Comparison of ENCODE assay signal across 12 mouse cellular contexts in the genomic region with DNA sequence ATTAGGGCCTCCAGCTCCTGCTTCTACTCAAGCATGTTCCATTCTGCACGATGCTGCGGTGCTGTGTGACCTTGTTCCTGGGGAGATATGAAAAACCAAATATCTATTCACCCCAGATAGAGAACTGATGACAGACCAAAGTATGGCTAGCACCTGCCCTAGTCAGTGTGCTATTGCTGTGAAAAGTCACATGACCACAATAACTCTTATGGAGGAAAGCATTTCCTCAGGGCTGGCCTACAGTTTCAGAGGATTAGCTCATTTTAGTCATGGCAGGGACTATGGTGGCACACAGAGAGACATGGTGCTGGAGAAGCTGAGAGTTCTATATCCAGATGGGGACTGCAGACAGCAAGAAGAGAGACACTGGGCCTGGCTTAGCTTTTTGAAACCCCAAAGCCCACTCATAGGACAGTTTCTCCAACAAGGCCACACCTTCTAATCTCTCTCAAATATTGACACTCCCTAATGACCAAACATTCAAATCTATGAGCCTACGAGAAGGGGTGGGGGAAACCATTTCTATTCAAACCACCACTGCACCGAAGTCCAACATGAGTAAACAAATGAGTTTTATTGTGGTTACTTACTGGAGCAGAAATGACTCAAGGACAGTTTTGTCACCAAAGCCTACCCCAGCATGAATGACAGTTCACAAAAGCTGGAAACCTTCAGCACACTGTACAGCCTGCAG.
"Had no signal": no experiment of that assay in that cellular context is flagged by ENCODE, and none has a peak within 500 bp of the region (broad histone marks: within the 10 kb centered on the region; RNA-seq: fewer than 3 reads in every experiment).

No protein-coding gene starts in this region.

- H3K27ac ChIP-seq: kidney, embryonic 15.5 days; left cerebral cortex, adult 2 months; limb, embryonic 15.5 days; liver, embryonic 14.5 days; neural tube, embryonic 13.5 days had no signal

- H3K4me3 ChIP-seq: kidney, embryonic 15.5 days; left cerebral cortex, adult 2 months; limb, embryonic 15.5 days; neural tube, embryonic 13.5 days had no signal

- H3K36me3 ChIP-seq: kidney, embryonic 15.5 days; limb, embryonic 15.5 days; neural tube, embryonic 13.5 days had no signal

- DNase-seq: kidney, adult 2 months; kidney, postnatal 14 days; lung, adult 18-20 months; lung, postnatal 36 days; thymus, postnatal 4 days had no signal

- ATAC-seq: midbrain, embryonic 16.5 days had no signal

- H3K9ac ChIP-seq: kidney, embryonic 15.5 days; limb, embryonic 15.5 days; liver, embryonic 14.5 days; neural tube, embryonic 13.5 days had no signal

- H3K9me3 ChIP-seq: kidney, embryonic 15.5 days; limb, embryonic 15.5 days; neural tube, embryonic 13.5 days had no signal

- H3K4me2 ChIP-seq: kidney, embryonic 15.5 days; limb, embryonic 15.5 days; midbrain, embryonic 11.5 days; neural tube, embryonic 13.5 days had no signal
